Mouse (Mus musculus) midbrain, embryonic 15.5 days (tissue): ENCODE results near the gene Kcnd3. TPM values are rescaled to one million over a fixed set of nuclear protein-coding genes. Genes with fewer than 3 reads are reported as not detected.

Source experiments
- ATAC-seq: fragments of 200-750 bp; cut with Nextera tagmentation; replicated peaks from 2 replicates; pipeline ENCODE4 v1.8.0; 2017; ENCODE audit warnings: moderate TSS enrichment
- H3K27ac ChIP-seq: fragments of 300-500 bp; sonication (generic); 2 replicates; pipeline ENCODE4 v1.5.1; 2015; ENCODE audit warnings: mild to moderate bottlenecking, inconsistent platforms
- H3K27me3 ChIP-seq: fragments of 300-500 bp; sonication (generic); replicated peaks from 2 replicates; pipeline ENCODE4 v1.6.1; 2015; ENCODE audit warnings: inconsistent platforms
- H3K36me3 ChIP-seq: fragments of 300-500 bp; sonication (generic); replicated peaks from 2 replicates; pipeline ENCODE4 v1.6.1; 2015; ENCODE audit warnings: inconsistent platforms
- H3K4me1 ChIP-seq: fragments of 300-500 bp; sonication (generic); 2 replicates; pipeline ENCODE4 v1.6.1; 2015; ENCODE audit warnings: inconsistent platforms
- H3K4me2 ChIP-seq: fragments of 300-500 bp; sonication (generic); 2 replicates; pipeline ENCODE4 v1.6.1; 2015; ENCODE audit warnings: inconsistent platforms, mild to moderate bottlenecking, moderate library complexity
- H3K4me3 ChIP-seq: fragments of 300-500 bp; sonication (generic); 2 replicates; pipeline ENCODE4 v1.5.1; 2015; ENCODE audit warnings: mild to moderate bottlenecking, inconsistent platforms
- H3K9ac ChIP-seq: fragments of 300-500 bp; sonication (generic); 2 replicates; pipeline ENCODE4 v1.6.1; 2015; ENCODE audit warnings: mild to moderate bottlenecking, inconsistent platforms
- H3K9me3 ChIP-seq: fragments of 300-500 bp; sonication (generic); 2 replicates; pipeline ENCODE4 v1.6.1; 2016; ENCODE audit warnings: inconsistent platforms
- whole genome bisulfite sequencing: fragments of 180-500 bp; shearing (Covaris S2); methylation state at CpG from one replicate; pipeline ENCODE4 v1.1.7; 2015; ENCODE audit warnings: mixed read lengths; 5-methylcytosine and 5-hydroxymethylcytosine counted together
- polyA plus RNA-seq: library from polyadenylated mRNA; unstranded; fragments of >200 nt; fragmentation: Nextera tagmentation; extraction: Ambion mirVana; gene quantifications from 2 replicates; pipeline ENCODE4 v1.2.1, GENCODE M21; 2015

Kcnd3 gene
- polyA plus RNA-seq, 1 experiment from 2014 or later = 12.5 TPM

DNA sequence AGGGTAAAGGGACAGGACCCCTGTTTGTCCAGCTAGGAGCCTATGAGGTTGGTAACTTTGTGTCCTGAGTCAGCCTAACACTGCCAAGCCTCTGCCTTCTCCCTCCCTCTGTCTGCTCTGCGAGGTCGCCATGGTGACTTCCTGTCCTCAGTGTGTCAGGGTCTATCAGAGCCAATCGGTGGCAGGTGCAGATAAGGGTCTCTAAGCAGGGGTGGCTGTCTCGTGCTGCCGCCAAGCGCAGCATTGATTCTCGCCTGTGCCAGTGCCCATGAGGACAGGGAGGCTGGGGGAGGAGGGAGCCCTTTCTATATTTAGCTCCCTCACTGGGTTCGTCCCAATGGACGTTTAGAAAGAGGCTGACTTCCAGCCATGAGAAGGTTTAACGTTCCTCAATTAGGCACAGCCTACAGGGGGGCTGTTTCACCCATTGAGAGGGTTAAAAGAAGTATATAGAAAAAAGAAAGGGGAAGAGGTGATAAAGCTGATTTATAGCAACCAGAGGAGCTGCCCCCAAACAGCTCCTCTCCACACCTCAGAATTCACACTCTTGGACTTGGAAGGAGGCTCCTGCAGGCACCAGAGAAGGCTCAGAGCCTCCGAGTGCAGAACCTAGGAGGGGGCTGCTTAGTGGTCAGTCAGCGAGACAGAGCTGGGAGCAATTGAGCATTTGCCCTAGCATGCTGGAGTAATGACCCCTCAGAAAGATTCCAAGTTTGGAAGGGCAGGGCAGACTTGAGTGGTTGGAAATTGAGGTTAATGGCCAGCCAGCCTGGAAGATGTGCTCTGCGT, 86.9 kb downstream of the Kcnd3 start:
- Histone ChIP-seq H3K9ac (no peak overlapping the region), H3K4me3 (no peak overlapping the region), H3K27ac (peak overlapping the region; percentile 59), H3K4me1 (peaks cover 18% of the 10 kb centered on the region), H3K4me2 (no peak overlapping the region), H3K9me3 (no peaks in the 10 kb centered on the region), H3K36me3 (no peaks in the 10 kb centered on the region), H3K27me3 (no peaks in the 10 kb centered on the region)
- ATAC-seq = peak; percentile 84
- 11% methylated on average over 13 of the region's 13 CpGs for whole genome bisulfite sequencing

DNA sequence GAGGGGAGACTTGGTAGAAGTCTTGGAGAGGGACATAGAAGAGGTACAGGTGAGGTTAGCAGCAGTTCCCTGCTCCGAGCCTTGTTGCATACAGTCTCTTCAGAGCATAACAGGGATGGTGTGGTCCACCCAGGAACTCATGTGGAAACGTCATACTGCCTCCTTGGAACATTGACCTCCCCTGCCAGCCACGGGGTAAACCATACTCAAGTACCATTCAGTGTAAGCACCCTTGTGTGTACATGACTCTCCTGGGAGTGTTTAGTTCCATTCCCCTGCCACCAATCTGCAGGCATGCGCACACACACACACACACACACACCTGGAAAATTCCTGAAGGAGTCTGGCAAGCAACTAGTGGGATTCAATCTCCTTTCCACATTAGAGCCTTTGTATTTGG, 90.6 kb downstream of the Kcnd3 start:
- H3K4me3 ChIP-seq = no peak overlapping the region
- ATAC-seq = no peak
- peaks cover 24% of the 10 kb centered on the region for H3K4me1 ChIP-seq
- no peaks in the 10 kb centered on the region for H3K27me3 ChIP-seq
- no peak overlapping the region for H3K9ac ChIP-seq
- no peaks in the 10 kb centered on the region for H3K36me3 ChIP-seq
- H3K4me2 ChIP-seq = no peak overlapping the region
- H3K27ac ChIP-seq = no peak overlapping the region
- 89% methylated on average over 4 of the region's 4 CpGs for WGBS
- H3K9me3 ChIP-seq = no peaks in the 10 kb centered on the region

DNA sequence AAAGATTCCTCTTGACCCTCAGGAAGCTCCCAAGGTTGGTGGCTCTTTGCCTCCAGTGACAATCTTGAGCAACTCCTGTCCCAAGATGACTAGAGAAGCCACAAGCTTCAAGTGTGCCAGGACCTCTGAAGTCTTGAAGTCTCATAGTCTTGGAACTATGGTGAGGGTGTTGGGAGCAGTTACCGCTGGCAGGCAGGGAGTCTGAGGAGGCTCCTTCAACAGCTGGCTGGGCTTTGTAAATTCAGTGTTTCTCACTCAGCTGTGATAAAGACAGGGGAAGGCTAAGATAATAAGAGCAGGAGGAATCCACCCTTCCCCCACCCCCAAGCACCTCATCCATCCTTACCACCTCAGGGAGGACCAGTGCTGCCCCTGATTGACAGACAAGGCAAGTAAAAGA, 92.0 kb downstream of the Kcnd3 start:
- no peaks in the 10 kb centered on the region for H3K9me3 ChIP-seq
- no peak overlapping the region for H3K4me2 ChIP-seq
- H3K27ac ChIP-seq = no peak overlapping the region
- no peak overlapping the region for H3K9ac ChIP-seq
- no peak for ATAC-seq
- no peak overlapping the region for H3K4me3 ChIP-seq
- no peaks in the 10 kb centered on the region for H3K27me3 ChIP-seq
- peaks cover 14% of the 10 kb centered on the region for H3K4me1 ChIP-seq
- WGBS = 100% methylated on average over 1 of the region's 1 CpGs
- no peaks in the 10 kb centered on the region for H3K36me3 ChIP-seq

DNA sequence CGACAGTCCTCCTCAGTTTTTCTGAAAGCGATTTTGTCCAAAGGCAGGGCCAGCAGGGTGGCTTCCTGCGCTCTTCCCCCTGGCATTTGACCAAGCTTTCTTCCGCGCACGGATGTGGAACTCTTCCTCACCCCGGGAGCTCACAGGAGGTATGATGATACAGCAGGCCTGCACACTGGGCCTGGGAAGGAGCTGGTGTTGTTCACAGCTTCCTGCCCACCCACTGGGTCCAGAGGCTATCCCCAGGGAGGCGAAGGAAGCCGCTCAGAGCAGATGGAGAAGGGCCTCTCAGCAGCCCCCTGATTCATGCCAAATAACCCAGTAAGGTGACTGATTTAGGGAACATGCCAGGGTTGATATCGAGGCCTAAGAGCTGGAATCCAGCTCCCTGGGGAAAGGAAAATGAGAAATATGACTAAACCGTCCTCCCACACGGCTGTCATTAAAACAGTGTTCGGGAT, 94.5 kb downstream of the Kcnd3 start:
- H3K9ac ChIP-seq = no peak overlapping the region
- H3K27ac ChIP-seq = no peak overlapping the region
- WGBS = 45% methylated on average over 13 of the region's 13 CpGs
- no peaks in the 10 kb centered on the region for H3K9me3 ChIP-seq
- peaks cover 6% of the 10 kb centered on the region; the same call in 1 of the 2 replicates for H3K4me1 ChIP-seq
- H3K4me3 ChIP-seq = no peak overlapping the region
- no peaks in the 10 kb centered on the region for H3K27me3 ChIP-seq
- H3K36me3 ChIP-seq = no peaks in the 10 kb centered on the region
- no peak overlapping the region for H3K4me2 ChIP-seq
- ATAC-seq = 0 out of 2 replicates have a peak, but pooled peaks have one; percentile 12

DNA sequence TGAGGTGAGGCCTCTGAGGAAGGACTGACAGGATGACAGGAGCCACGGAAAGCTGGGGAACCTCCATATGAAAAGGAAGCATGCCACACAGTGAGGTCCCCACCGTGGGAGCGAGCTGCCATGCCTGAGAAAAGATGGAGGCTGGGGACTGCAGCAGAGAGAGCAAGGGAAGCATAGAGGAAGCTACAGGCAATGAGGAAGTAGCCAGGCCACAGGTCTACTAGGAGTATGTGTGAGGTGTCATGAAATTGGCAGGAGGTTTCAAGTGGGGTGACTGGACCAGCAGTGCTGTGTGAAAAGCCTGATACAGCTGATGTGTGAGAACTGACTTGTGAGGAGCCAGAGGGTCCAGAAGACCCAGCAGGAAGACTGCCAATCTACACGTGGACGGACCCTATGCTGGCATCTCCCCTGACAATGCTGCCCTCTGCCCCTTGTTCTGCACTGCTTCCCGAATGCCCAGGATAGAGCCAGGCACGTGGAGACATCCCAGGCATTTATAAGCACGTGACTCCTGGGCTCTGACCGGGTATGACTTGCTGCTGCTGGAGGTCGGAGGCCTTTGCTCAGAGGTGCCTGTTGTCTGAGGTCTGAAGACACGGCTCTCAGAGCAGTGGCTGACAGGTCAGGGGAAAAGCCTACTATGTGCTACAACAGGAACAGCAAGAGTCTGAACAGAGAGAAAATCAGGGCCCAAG, 96.1 kb downstream of the Kcnd3 start:
- WGBS = 78% methylated on average over 11 of the region's 11 CpGs
- no peak for ATAC-seq
- Histone ChIP-seq H3K27ac (no peak overlapping the region), H3K4me2 (no peak overlapping the region), H3K9ac (no peak overlapping the region), H3K4me3 (no peak overlapping the region), H3K27me3 (no peaks in the 10 kb centered on the region), H3K4me1 (peaks cover 6% of the 10 kb centered on the region; the same call in 1 of the 2 replicates), H3K36me3 (no peaks in the 10 kb centered on the region), H3K9me3 (no peaks in the 10 kb centered on the region)

DNA sequence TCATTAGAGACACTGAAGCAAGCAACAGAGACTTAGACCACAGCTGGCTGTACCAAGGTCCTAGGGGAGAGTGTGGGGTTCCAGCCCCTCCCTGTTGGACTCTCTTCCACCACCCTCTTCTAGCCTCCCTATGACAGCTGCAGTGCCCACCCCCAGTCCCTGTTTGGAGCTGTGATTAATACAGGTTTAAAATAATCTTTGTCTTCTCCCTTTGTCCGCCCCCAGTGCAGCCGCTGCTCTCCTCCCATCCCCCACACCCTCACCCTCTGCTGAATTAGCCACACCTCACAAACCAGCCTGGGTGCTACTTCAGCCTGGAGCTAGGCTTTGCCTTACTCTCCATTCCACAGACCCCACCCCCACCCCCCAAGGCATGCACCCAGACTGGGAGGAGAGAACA, 107.3 kb downstream of the Kcnd3 start:
- WGBS = 40% methylated on average over 2 of the region's 2 CpGs

DNA sequence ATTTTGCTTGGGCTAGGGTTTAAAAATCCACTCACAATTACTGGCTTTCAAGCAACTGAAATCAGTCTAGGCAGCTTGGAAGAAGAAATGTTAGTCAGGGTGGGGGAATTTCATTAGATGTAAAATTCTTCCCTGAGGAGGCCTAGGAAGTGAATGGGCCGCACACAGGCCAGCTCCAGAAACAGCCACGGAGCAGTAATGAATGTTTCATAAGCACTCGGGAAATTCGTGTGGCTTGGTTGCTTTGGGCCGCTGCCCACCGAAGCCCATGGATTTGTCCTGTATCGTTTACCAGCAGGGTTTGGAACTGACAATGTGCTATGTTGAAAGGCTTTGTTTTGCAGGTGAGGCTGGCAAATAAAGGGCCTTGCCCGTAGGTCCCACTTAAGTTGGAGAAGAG, 114.8 kb downstream of the Kcnd3 start:
- no peak overlapping the region for H3K4me3 ChIP-seq
- WGBS = 39% methylated on average over 8 of the region's 8 CpGs
- peaks cover 54% of the 10 kb centered on the region for H3K4me1 ChIP-seq
- no peaks in the 10 kb centered on the region for H3K9me3 ChIP-seq
- no peaks in the 10 kb centered on the region for H3K27me3 ChIP-seq
- H3K9ac ChIP-seq = no peak overlapping the region
- peak overlapping the region; percentile 65 for H3K27ac ChIP-seq
- ATAC-seq = no peak
- no peak overlapping the region for H3K4me2 ChIP-seq
- H3K36me3 ChIP-seq = no peaks in the 10 kb centered on the region

More for the DNA sequence above, 107.3 kb downstream of the Kcnd3 start:
- H3K36me3 ChIP-seq = no peaks in the 10 kb centered on the region
- H3K27me3 ChIP-seq = no peaks in the 10 kb centered on the region
- H3K9ac ChIP-seq = no peak overlapping the region
- H3K9me3 ChIP-seq = no peaks in the 10 kb centered on the region
- peaks cover 6% of the 10 kb centered on the region for H3K4me1 ChIP-seq
- H3K4me2 ChIP-seq = no peak overlapping the region
- H3K4me3 ChIP-seq = no peak overlapping the region
- ATAC-seq = no peak; the same call in 1 of the 2 replicates
- peak overlapping the region; percentile 34; the same call in 1 of the 2 replicates for H3K27ac ChIP-seq

DNA sequence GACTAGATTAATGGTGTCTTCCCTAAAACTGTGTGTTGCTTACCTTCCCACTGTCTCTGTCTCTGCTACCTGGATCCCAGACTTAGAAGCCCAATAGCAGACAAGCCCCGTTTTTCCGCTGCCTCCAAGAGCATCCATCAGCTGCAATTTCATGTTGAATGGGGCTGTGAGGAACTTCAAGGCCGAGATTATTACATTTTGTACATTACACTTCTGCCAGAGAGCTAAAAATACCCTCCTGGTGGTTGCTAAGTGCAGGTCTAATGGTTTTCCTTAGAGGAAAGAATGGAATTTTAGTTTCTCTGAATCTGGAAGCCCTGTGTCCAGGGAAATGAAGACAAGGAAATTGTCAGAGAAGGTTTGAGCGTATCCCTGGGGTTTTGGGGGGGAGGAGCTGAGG, 115.3 kb downstream of the Kcnd3 start:
- ATAC-seq = no peak
- H3K36me3 ChIP-seq = no peaks in the 10 kb centered on the region
- no peak overlapping the region for H3K4me2 ChIP-seq
- no peak overlapping the region for H3K4me3 ChIP-seq
- H3K27me3 ChIP-seq = no peaks in the 10 kb centered on the region
- peak overlapping the region; percentile 65 for H3K27ac ChIP-seq
- peaks cover 54% of the 10 kb centered on the region for H3K4me1 ChIP-seq
- H3K9me3 ChIP-seq = no peaks in the 10 kb centered on the region
- 67% methylated on average over 4 of the region's 4 CpGs for WGBS
- H3K9ac ChIP-seq = no peak overlapping the region

DNA sequence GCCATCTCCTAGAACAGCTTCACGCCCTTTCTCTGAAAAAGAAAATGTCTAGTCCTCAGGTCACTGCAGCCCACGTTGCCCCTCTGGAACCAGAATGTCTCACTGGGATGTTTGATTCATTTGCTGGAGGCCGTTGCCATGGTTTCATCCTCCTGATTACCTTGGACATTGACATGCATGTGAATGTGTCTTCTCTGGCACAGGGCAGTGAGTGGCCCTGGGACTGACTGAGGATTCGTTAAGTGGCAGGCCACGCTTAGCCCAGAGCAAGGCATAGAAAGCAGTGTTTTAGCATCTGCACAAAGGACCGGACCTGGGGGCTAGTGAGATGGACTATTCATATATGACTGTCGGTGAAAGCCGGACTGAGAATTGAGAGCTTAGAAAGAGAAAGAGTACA, 116.3 kb downstream of the Kcnd3 start:
- peaks cover 54% of the 10 kb centered on the region for H3K4me1 ChIP-seq

DNA sequence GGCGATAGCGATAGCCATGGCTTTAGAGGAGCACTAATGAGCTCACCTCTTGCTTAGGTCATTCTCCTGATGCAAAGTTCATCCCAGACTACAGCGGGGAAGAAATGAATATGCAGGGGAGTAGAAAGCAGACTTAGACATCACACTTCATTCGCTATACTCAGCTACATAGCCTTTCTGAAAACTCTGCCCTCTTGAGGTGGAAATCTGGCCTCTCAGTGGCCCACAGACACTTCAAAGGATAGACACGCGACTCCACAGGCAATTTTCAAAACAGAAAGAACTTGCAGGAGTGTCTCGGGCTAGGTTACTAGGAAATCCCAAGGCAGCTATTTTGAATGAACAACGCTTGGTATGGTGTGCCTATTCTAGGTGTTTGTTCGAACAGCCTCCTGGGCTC, 116.7 kb downstream of the Kcnd3 start:
- Histone ChIP-seq H3K27ac (peak overlapping the region; percentile 65), H3K36me3 (no peaks in the 10 kb centered on the region), H3K9me3 (no peaks in the 10 kb centered on the region), H3K4me2 (no peak overlapping the region), H3K4me1 (peaks cover 54% of the 10 kb centered on the region), H3K27me3 (no peaks in the 10 kb centered on the region), H3K9ac (no peak overlapping the region), H3K4me3 (no peak overlapping the region)
- peak; percentile 8; the same call in 1 of the 2 replicates for ATAC-seq
- WGBS = 42% methylated on average over 9 of the region's 9 CpGs

More for the DNA sequence above, 116.3 kb downstream of the Kcnd3 start:
- Histone ChIP-seq H3K9me3 (no peaks in the 10 kb centered on the region), H3K27me3 (no peaks in the 10 kb centered on the region), H3K4me3 (no peak overlapping the region), H3K9ac (no peak overlapping the region), H3K27ac (peak overlapping the region; percentile 65), H3K4me2 (no peak overlapping the region), H3K36me3 (no peaks in the 10 kb centered on the region)
- peak; percentile 68 for ATAC-seq
- WGBS = 27% methylated on average over 8 of the region's 8 CpGs

DNA sequence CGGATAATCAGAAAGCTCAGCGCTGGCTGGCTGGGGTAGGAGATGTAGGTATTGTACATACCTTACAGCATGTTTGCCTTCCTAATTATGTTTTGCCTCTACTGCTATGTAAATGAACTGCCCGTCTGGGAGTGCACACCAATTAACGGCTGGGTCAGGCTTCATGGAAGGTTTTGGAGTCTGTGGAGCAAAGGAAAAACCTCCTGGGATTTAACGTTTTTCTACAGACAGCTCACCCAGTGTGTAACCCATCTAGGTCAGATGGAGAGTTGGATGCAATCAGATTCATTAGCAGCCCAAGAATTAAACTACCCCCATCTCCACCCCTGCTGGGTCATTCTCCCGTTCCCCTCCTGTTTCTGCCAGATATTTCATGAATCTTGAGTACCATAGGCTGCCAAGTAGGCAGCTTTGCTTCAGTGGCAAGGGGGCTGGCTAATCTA, 117.2 kb downstream of the Kcnd3 start:
- no peak overlapping the region for H3K4me2 ChIP-seq

DNA sequence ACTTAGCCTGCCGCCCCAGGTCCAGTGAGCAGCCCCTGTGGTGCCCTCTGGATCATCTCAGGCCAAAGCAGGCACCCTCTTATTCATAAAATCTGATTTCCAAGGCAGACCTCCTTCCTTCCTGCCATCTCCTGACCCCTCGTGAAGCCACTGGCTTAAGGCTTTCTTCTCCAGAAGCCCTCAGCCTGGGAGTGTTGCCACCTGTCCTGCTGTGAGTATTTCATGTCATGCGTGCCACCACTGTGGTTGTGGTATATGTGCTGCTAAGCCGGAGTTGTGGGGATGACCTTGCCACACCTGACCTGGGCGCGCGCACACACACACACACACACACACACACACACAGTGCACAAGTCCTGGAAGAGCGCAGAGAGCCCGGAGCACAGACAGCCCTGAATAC, 117.8 kb downstream of the Kcnd3 start:
- Histone ChIP-seq H3K4me2 (no peak overlapping the region), H3K27ac (peak overlapping the region; percentile 65), H3K9me3 (no peaks in the 10 kb centered on the region), H3K4me1 (peaks cover 54% of the 10 kb centered on the region), H3K4me3 (no peak overlapping the region), H3K27me3 (no peaks in the 10 kb centered on the region), H3K9ac (no peak overlapping the region), H3K36me3 (no peaks in the 10 kb centered on the region)
- ATAC-seq = peak; percentile 7; the same call in 1 of the 2 replicates
- WGBS = 68% methylated on average over 9 of the region's 9 CpGs

More for the DNA sequence above, 117.2 kb downstream of the Kcnd3 start:
- peaks cover 54% of the 10 kb centered on the region for H3K4me1 ChIP-seq
- H3K9ac ChIP-seq = no peak overlapping the region
- ATAC-seq = peak; percentile 53
- H3K4me3 ChIP-seq = no peak overlapping the region
- H3K36me3 ChIP-seq = no peaks in the 10 kb centered on the region
- 21% methylated on average over 6 of the region's 6 CpGs for WGBS
- no peaks in the 10 kb centered on the region for H3K27me3 ChIP-seq
- no peaks in the 10 kb centered on the region for H3K9me3 ChIP-seq
- peak overlapping the region; percentile 65 for H3K27ac ChIP-seq
